Mouse (Mus musculus): ENCODE measurements around the gene Wipf2. TPM values are rescaled to one million over a fixed set of nuclear protein-coding genes. Genes with fewer than 3 reads are reported as not detected.
A peak's percentile ranks its signal among the peaks of the same experiment; 100 is the strongest.

The Wipf2 gene
- polyA plus RNA-seq, 1 experiment from 2014 or later, result 5.2 TPM

GRCm38 (mm10) chr11:98951026-98951906 lies 87.8 kb downstream of the Wipf2 start:
- no peak overlapping the region for H3K4me2 ChIP-seq (replicated peaks)
- WGBS, result 66% methylated on average over 16 of the region's 16 CpGs
- H3K4me1 ChIP-seq (replicated peaks), result peaks cover 45% of the 10 kb centered on the region

GRCm38 (mm10) chr11:98952111-98952510 lies 88.7 kb downstream of the Wipf2 start:
- no peak for ATAC-seq
- no peak overlapping the region for H3K9ac ChIP-seq (replicated peaks)
- H3K4me2 ChIP-seq (replicated peaks), result no peak overlapping the region
- 92% methylated on average over 1 of the region's 1 CpGs for WGBS
- H3K4me1 ChIP-seq (replicated peaks), result peaks cover 45% of the 10 kb centered on the region
- no peak overlapping the region for H3K27ac ChIP-seq
- H3K4me3 ChIP-seq (replicated peaks), result no peak overlapping the region
- no peaks in the 10 kb centered on the region for H3K9me3 ChIP-seq
- H3K36me3 ChIP-seq, result no peaks in the 10 kb centered on the region
- 0 out of 2 replicates have a peak, but pooled peaks cover 4% of the 10 kb centered on the region for H3K27me3 ChIP-seq

More at GRCm38 (mm10) chr11:98951026-98951906, 87.8 kb downstream of the Wipf2 start:
- Histone ChIP-seq H3K27me3 (0 out of 2 replicates have a peak, but pooled peaks cover 4% of the 10 kb centered on the region), H3K4me3 (replicated peaks) (no peak overlapping the region), H3K27ac (peak overlapping the region; percentile 62), H3K9me3 (no peaks in the 10 kb centered on the region), H3K36me3 (no peaks in the 10 kb centered on the region), H3K9ac (replicated peaks) (0 out of 2 replicates have a peak overlapping the region, but pooled peaks have one; percentile 23)
- ATAC-seq, result peak; percentile 44

GRCm38 (mm10) chr11:98952736-98953135 lies 89.3 kb downstream of the Wipf2 start:
- H3K27me3 ChIP-seq, result 0 out of 2 replicates have a peak, but pooled peaks cover 4% of the 10 kb centered on the region
- no peak overlapping the region for H3K4me3 ChIP-seq (replicated peaks)
- no peak overlapping the region; the same call in 1 of the 2 replicates for H3K27ac ChIP-seq
- H3K4me2 ChIP-seq (replicated peaks), result no peak overlapping the region
- H3K36me3 ChIP-seq, result no peaks in the 10 kb centered on the region
- peaks cover 45% of the 10 kb centered on the region for H3K4me1 ChIP-seq (replicated peaks)
- H3K9ac ChIP-seq (replicated peaks), result no peak overlapping the region
- no peaks in the 10 kb centered on the region for H3K9me3 ChIP-seq
- no peak for ATAC-seq
- WGBS, result 74% methylated on average over 2 of the region's 2 CpGs

GRCm38 (mm10) chr11:98953361-98953760 lies 89.9 kb downstream of the Wipf2 start:
- H3K4me1 ChIP-seq (replicated peaks), result peaks cover 45% of the 10 kb centered on the region
- no peaks in the 10 kb centered on the region for H3K36me3 ChIP-seq
- 0 out of 2 replicates have a peak, but pooled peaks cover 4% of the 10 kb centered on the region for H3K27me3 ChIP-seq
- 7% methylated on average over 2 of the region's 2 CpGs for WGBS
- H3K4me2 ChIP-seq (replicated peaks), result no peak overlapping the region
- H3K9me3 ChIP-seq, result no peaks in the 10 kb centered on the region
- H3K4me3 ChIP-seq (replicated peaks), result no peak overlapping the region
- H3K27ac ChIP-seq, result no peak overlapping the region
- ATAC-seq, result no peak
- H3K9ac ChIP-seq (replicated peaks), result no peak overlapping the region

- peaks cover 45% of the 10 kb centered on the region for H3K4me1 ChIP-seq (replicated peaks)
- WGBS, result 39% methylated on average over 13 of the region's 13 CpGs
- H3K9me3 ChIP-seq, result no peaks in the 10 kb centered on the region
- no peak for ATAC-seq
- H3K27me3 ChIP-seq, result 0 out of 2 replicates have a peak, but pooled peaks cover 4% of the 10 kb centered on the region
- H3K4me3 ChIP-seq (replicated peaks), result no peak overlapping the region
- peak overlapping the region; percentile 39 for H3K4me2 ChIP-seq (replicated peaks)
- H3K27ac ChIP-seq, result no peak overlapping the region
- no peak overlapping the region for H3K9ac ChIP-seq (replicated peaks)
- no peaks in the 10 kb centered on the region for H3K36me3 ChIP-seq
These were observed 90.4 kb downstream of the Wipf2 start for GRCm38 (mm10) chr11:98953835-98954320.

- H3K36me3 ChIP-seq, result no peaks in the 10 kb centered on the region
- no peaks in the 10 kb centered on the region for H3K9me3 ChIP-seq
- 0 out of 2 replicates have a peak, but pooled peaks cover 4% of the 10 kb centered on the region for H3K27me3 ChIP-seq
- 0 out of 2 replicates have a peak overlapping the region, but pooled peaks have one; percentile 30 for H3K9ac ChIP-seq (replicated peaks)
- WGBS, result 9% methylated on average over 10 of the region's 10 CpGs
- H3K4me1 ChIP-seq (replicated peaks), result peaks cover 46% of the 10 kb centered on the region
- ATAC-seq, result peak; percentile 51
- peak overlapping the region; percentile 70 for H3K27ac ChIP-seq
- H3K4me3 ChIP-seq (replicated peaks), result no peak overlapping the region
- peak overlapping the region; percentile 39 for H3K4me2 ChIP-seq (replicated peaks)
These were observed 90.9 kb downstream of the Wipf2 start for GRCm38 (mm10) chr11:98954373-98954772.

Other genes with a start within 250 kb of the Wipf2 start
- 0.90 and 1.5 TPM in 2 replicates for gene Gm12355, start 238.0 kb upstream of the Wipf2 start, polyA plus RNA-seq (2015; fragmentation: Nextera tagmentation; extraction: Ambion mirVana)
- gene Gsdma3, start 237.3 kb upstream of the Wipf2 start, polyA plus RNA-seq (2015; fragmentation: Nextera tagmentation; extraction: Ambion mirVana), result not detected in 2 replicates
- not detected in 2 replicates for gene Gsdma2, start 216.9 kb upstream of the Wipf2 start, polyA plus RNA-seq (2015; fragmentation: Nextera tagmentation; extraction: Ambion mirVana)
- not detected in 2 replicates for gene Gsdma, start 199.3 kb upstream of the Wipf2 start, polyA plus RNA-seq (2015; fragmentation: Nextera tagmentation; extraction: Ambion mirVana)
- gene Psmd3, start 181.1 kb upstream of the Wipf2 start, polyA plus RNA-seq (2015; fragmentation: Nextera tagmentation; extraction: Ambion mirVana), result 174 and 190 TPM in 2 replicates
- not detected in 2 replicates for gene Csf3, start 162.4 kb upstream of the Wipf2 start, polyA plus RNA-seq (2015; fragmentation: Nextera tagmentation; extraction: Ambion mirVana)
- 83.5 and 90.3 TPM in 2 replicates for gene Med24, start 134.2 kb upstream of the Wipf2 start, polyA plus RNA-seq (2015; fragmentation: Nextera tagmentation; extraction: Ambion mirVana)
- 99.6 and 106 TPM in 2 replicates for gene Thra, start 123.0 kb upstream of the Wipf2 start, polyA plus RNA-seq (2015; fragmentation: Nextera tagmentation; extraction: Ambion mirVana)
- gene Nr1d1, start 88.3 kb upstream of the Wipf2 start, polyA plus RNA-seq (2015; fragmentation: Nextera tagmentation; extraction: Ambion mirVana), result 1.2 and 1.9 TPM in 2 replicates
- 34.2 and 34.5 TPM in 2 replicates for gene Msl1, start 68.1 kb upstream of the Wipf2 start, polyA plus RNA-seq (2015; fragmentation: Nextera tagmentation; extraction: Ambion mirVana)
- gene Casc3, start 58.7 kb upstream of the Wipf2 start, polyA plus RNA-seq (2015; fragmentation: Nextera tagmentation; extraction: Ambion mirVana), result 52.6 and 57.6 TPM in 2 replicates
- gene Rapgefl1, start 26.9 kb upstream of the Wipf2 start, polyA plus RNA-seq (2015; fragmentation: Nextera tagmentation; extraction: Ambion mirVana), result 4.7 and 5.8 TPM in 2 replicates
- gene Cdc6, start 44.2 kb downstream of the Wipf2 start, polyA plus RNA-seq (2015; fragmentation: Nextera tagmentation; extraction: Ambion mirVana), result 10.6 and 11.3 TPM in 2 replicates
- gene Rara, start 64.2 kb downstream of the Wipf2 start, polyA plus RNA-seq (2015; fragmentation: Nextera tagmentation; extraction: Ambion mirVana), result 7.5 and 9.1 TPM in 2 replicates
- gene Gjd3, start 119.4 kb downstream of the Wipf2 start, polyA plus RNA-seq (2015; fragmentation: Nextera tagmentation; extraction: Ambion mirVana), result 0.58 and 0.99 TPM in 2 replicates
- 118 and 125 TPM in 2 replicates for gene Top2a, start 160.6 kb downstream of the Wipf2 start, polyA plus RNA-seq (2015; fragmentation: Nextera tagmentation; extraction: Ambion mirVana)
- gene Igfbp4, start 177.6 kb downstream of the Wipf2 start, polyA plus RNA-seq (2015; fragmentation: Nextera tagmentation; extraction: Ambion mirVana), result 120 and 125 TPM in 2 replicates
- gene Tns4, start 225.7 kb downstream of the Wipf2 start, polyA plus RNA-seq (2015; fragmentation: Nextera tagmentation; extraction: Ambion mirVana), result 0.10 and 0.16 TPM in 2 replicates